ENCODE assay signal across 9 mouse cellular contexts in genomic region chr15:84073911-84074704, GRCm38 (mm10). TPM values are rescaled to one million over a fixed set of nuclear protein-coding genes. Genes with fewer than 3 reads are reported as not detected.
DNase-seq lines count a peak whose midpoint lies in the region; ATAC-seq and TF ChIP-seq lines count a peak whose summit lies in the region.
"Had no signal": no experiment of that assay in that cellular context is flagged by ENCODE, and none has a peak within 500 bp of the region (broad histone marks: within the 10 kb centered on the region; RNA-seq: fewer than 3 reads in every experiment).

No protein-coding gene starts in this region.

- H3K27me3 ChIP-seq in embryonic facial prominence, embryonic 14.5 days (replicated peaks; ENCODE audit: control insufficient read depth, insufficient read depth, low read length), result peaks cover 29% of the 10 kb centered on the region
- H3K27me3 ChIP-seq in hindbrain, embryonic 14.5 days (ENCODE audit: control insufficient read depth, insufficient read depth, low read length), result no peaks in the 10 kb centered on the region
- peaks cover 26% of the 10 kb centered on the region for H3K27me3 ChIP-seq in limb, embryonic 11.5 days (ENCODE audit: control insufficient read depth, insufficient read depth, low read length)
- H3K27me3 ChIP-seq in neural tube, embryonic 14.5 days (ENCODE audit: control insufficient read depth, insufficient read depth, low read length), result peaks cover 5% of the 10 kb centered on the region; the same call in 1 of the 2 replicates

- no peaks in the 10 kb centered on the region for H3K36me3 ChIP-seq in embryonic facial prominence, embryonic 14.5 days (ENCODE audit: control insufficient read depth, insufficient read depth, low read length)
- peaks cover 9% of the 10 kb centered on the region; the same call in 1 of the 2 replicates for H3K36me3 ChIP-seq in hindbrain, embryonic 14.5 days (replicated peaks; ENCODE audit: control insufficient read depth, insufficient read depth)
- no peaks in the 10 kb centered on the region for H3K36me3 ChIP-seq in limb, embryonic 11.5 days (ENCODE audit: control insufficient read depth, insufficient read depth, low read length)
- no peaks in the 10 kb centered on the region for H3K36me3 ChIP-seq in neural tube, embryonic 14.5 days (ENCODE audit: control insufficient read depth, insufficient read depth, low read length)

- H3K27ac ChIP-seq in left cerebral cortex, adult 2 months, result 0 out of 2 replicates have a peak overlapping the region, but pooled peaks have one; percentile 5
- no peak overlapping the region for H3K27ac ChIP-seq in embryonic facial prominence, embryonic 14.5 days (replicated peaks; ENCODE audit: low read depth, low read length)
- H3K27ac ChIP-seq in hindbrain, embryonic 14.5 days, result no peak overlapping the region
- H3K27ac ChIP-seq in limb, embryonic 11.5 days (replicated peaks; ENCODE audit: low read depth, low read length), result no peak overlapping the region
- H3K27ac ChIP-seq in neural tube, embryonic 14.5 days (ENCODE audit: low read depth, low read length), result no peak overlapping the region

- H3K9me3 ChIP-seq in embryonic facial prominence, embryonic 14.5 days (ENCODE audit: control insufficient read depth, low read length), result no peaks in the 10 kb centered on the region
- no peaks in the 10 kb centered on the region for H3K9me3 ChIP-seq in hindbrain, embryonic 14.5 days (ENCODE audit: control insufficient read depth, low read length)
- H3K9me3 ChIP-seq in limb, embryonic 11.5 days (ENCODE audit: control insufficient read depth, low read length), result no peaks in the 10 kb centered on the region
- H3K9me3 ChIP-seq in neural tube, embryonic 14.5 days (ENCODE audit: control insufficient read depth, low read length), result no peaks in the 10 kb centered on the region

- WGBS in embryonic facial prominence, embryonic 14.5 days, result 8% methylated on average over 13 of the region's 15 CpGs
- 10% methylated on average over 13 of the region's 15 CpGs for WGBS in hindbrain, embryonic 14.5 days
- 11% methylated on average over 13 of the region's 15 CpGs for WGBS in limb, embryonic 11.5 days
- WGBS in neural tube, embryonic 14.5 days, result 11% methylated on average over 15 of the region's 15 CpGs

- DNase-seq in left cerebral cortex, adult 2 months (ENCODE audit: extremely low spot score in 1 of 2, low spot score in 2 of 2), result peak; percentile 66 to 86
- no peak for DNase-seq in left cerebral cortex, adult 8-10 months (ENCODE audit: low spot score in 2 of 2)
- peak; percentile 22 to 33 for DNase-seq in adrenal gland, postnatal 4 days (ENCODE audit: low spot score in 2 of 2)
- DNase-seq in embryonic facial prominence, embryonic 14.5 days (ENCODE audit: low spot score), result peak; percentile 50
- peak; percentile 84 for DNase-seq in hindbrain, embryonic 14.5 days (ENCODE audit: low spot score)
- peak; percentile 89 for DNase-seq in limb, embryonic 11.5 days (ENCODE audit: low spot score)
- peak; percentile 35 to 44 for DNase-seq in thymus, postnatal 36 days

- H3K4me1 ChIP-seq in embryonic facial prominence, embryonic 14.5 days (ENCODE audit: control insufficient read depth, insufficient read depth, low read length), result no peaks in the 10 kb centered on the region; the same call in 1 of the 2 replicates
- H3K4me1 ChIP-seq in hindbrain, embryonic 14.5 days (replicated peaks; ENCODE audit: control insufficient read depth, insufficient read depth, low read length), result peaks cover 9% of the 10 kb centered on the region; the same call in 1 of the 2 replicates
- peaks cover 3% of the 10 kb centered on the region; the same call in 1 of the 2 replicates for H3K4me1 ChIP-seq in limb, embryonic 11.5 days (ENCODE audit: control insufficient read depth, insufficient read depth, low read length)
- H3K4me1 ChIP-seq in neural tube, embryonic 14.5 days (ENCODE audit: control insufficient read depth, insufficient read depth, low read length), result peaks cover 15% of the 10 kb centered on the region

- H3K4me3 ChIP-seq in left cerebral cortex, adult 2 months, result no peak overlapping the region
- H3K4me3 ChIP-seq in embryonic facial prominence, embryonic 14.5 days (ENCODE audit: low read depth, low read length), result no peak overlapping the region
- no peak overlapping the region for H3K4me3 ChIP-seq in hindbrain, embryonic 14.5 days (replicated peaks; ENCODE audit: low read length)
- H3K4me3 ChIP-seq in limb, embryonic 11.5 days (ENCODE audit: low read depth, low read length), result no peak overlapping the region
- H3K4me3 ChIP-seq in neural tube, embryonic 14.5 days (ENCODE audit: low read depth, low read length), result no peak overlapping the region
- H3K4me3 ChIP-seq: erythroblast, embryonic 14.5 days had no signal

- intact Hi-C loops in left cerebral cortex, adult 2 months (cut with DNase I), result loop anchor here (1.0 to 5.0 kb wide), 4 partner anchors 93 to 557 kb away; partner anchors contain the start of gene Pnpla3

- peak; percentile 89 for TF ChIP-seq CTCF in left cerebral cortex, adult 2 months (IDR thresholded peaks at IDR 0.05)

- no peak overlapping the region for H3K9ac ChIP-seq in embryonic facial prominence, embryonic 14.5 days (ENCODE audit: low read depth, low read length)
- H3K9ac ChIP-seq in hindbrain, embryonic 14.5 days, result no peak overlapping the region
- no peak overlapping the region for H3K9ac ChIP-seq in limb, embryonic 11.5 days (ENCODE audit: low read length)
- no peak overlapping the region for H3K9ac ChIP-seq in neural tube, embryonic 14.5 days (replicated peaks; ENCODE audit: low read depth, low read length)

- H3K4me2 ChIP-seq in embryonic facial prominence, embryonic 14.5 days (ENCODE audit: low read depth, low read length), result no peak overlapping the region
- no peak overlapping the region; the same call in 1 of the 2 replicates for H3K4me2 ChIP-seq in hindbrain, embryonic 14.5 days (replicated peaks)
- H3K4me2 ChIP-seq in limb, embryonic 11.5 days (ENCODE audit: low read depth, severe bottlenecking), result no peak overlapping the region
- no peak overlapping the region for H3K4me2 ChIP-seq in neural tube, embryonic 14.5 days (ENCODE audit: low read depth, low read length)

- ATAC-seq in embryonic facial prominence, embryonic 14.5 days (ENCODE audit: low read depth), result no peak
- ATAC-seq in hindbrain, embryonic 14.5 days (ENCODE audit: low FRiP score), result peak; percentile 3; the same call in 1 of the 2 replicates
- no peak for ATAC-seq in limb, embryonic 11.5 days (ENCODE audit: insufficient number of reproducible peaks, low FRiP score, low TSS enrichment, low read depth)
- ATAC-seq in neural tube, embryonic 14.5 days (ENCODE audit: low read depth), result peak; percentile 31; the same call in 1 of the 2 replicates

RNA-seq across cellular contexts. Expression of gene Efcab6, which starts 8.9 kb away (rescaled TPM):
- 10 to 100 TPM; 16.7 to 17.5 TPM for total RNA-seq in left cerebral cortex, adult 2 months (2021)
- 10 to 100 TPM in 3 of 4 experiments, 1 to 10 TPM in 1; 9.2 to 16.2 (median 14.2) TPM for total RNA-seq in left cerebral cortex, adult 8-10 months (2022)
- under 1 TPM in 1 of 2 experiments, not detected in 1; 0.34 TPM for total RNA-seq in adrenal gland, postnatal 4 days (2021)
- 0.42 and 1.3 TPM in 2 replicates for polyA plus RNA-seq in embryonic facial prominence, embryonic 14.5 days (2014; fragmentation: Nextera tagmentation; extraction: Ambion mirVana)
- polyA plus RNA-seq in hindbrain, embryonic 14.5 days (2014; fragmentation: Nextera tagmentation; extraction: Ambion mirVana), result 0.51 and 0.88 TPM in 2 replicates
- not detected in 2 replicates for polyA plus RNA-seq in limb, embryonic 11.5 days (2014; fragmentation: Nextera tagmentation; extraction: Ambion mirVana)
- polyA plus RNA-seq in neural tube, embryonic 14.5 days (2014; fragmentation: Nextera tagmentation; extraction: Ambion mirVana), result 0.55 and 0.84 TPM in 2 replicates
- polyA plus RNA-seq: erythroblast, embryonic 14.5 days had no signal

RNA-seq across cellular contexts. Expression of gene Sult4a1, which starts 31.4 kb away (rescaled TPM):
- 100 to 1,000 TPM; 434 to 449 TPM for total RNA-seq in left cerebral cortex, adult 2 months (2021)
- total RNA-seq in left cerebral cortex, adult 8-10 months (2022), result 100 to 1,000 TPM; 393 to 440 (median 417) TPM
- 1 to 10 TPM; 6.0 to 10.0 TPM for total RNA-seq in adrenal gland, postnatal 4 days (2021)
- 8.8 and 9.2 TPM in 2 replicates for polyA plus RNA-seq in embryonic facial prominence, embryonic 14.5 days (2014; fragmentation: Nextera tagmentation; extraction: Ambion mirVana)
- polyA plus RNA-seq in hindbrain, embryonic 14.5 days (2014; fragmentation: Nextera tagmentation; extraction: Ambion mirVana), result 70.3 and 78.6 TPM in 2 replicates
- 0.95 and 1.1 TPM in 2 replicates for polyA plus RNA-seq in limb, embryonic 11.5 days (2014; fragmentation: Nextera tagmentation; extraction: Ambion mirVana)
- polyA plus RNA-seq in neural tube, embryonic 14.5 days (2014; fragmentation: Nextera tagmentation; extraction: Ambion mirVana), result 82.9 and 90.5 TPM in 2 replicates
- polyA plus RNA-seq: erythroblast, embryonic 14.5 days had no signal

RNA-seq across cellular contexts. Expression of gene Pnpla5, which starts 48.9 kb away (rescaled TPM):
- total RNA-seq in left cerebral cortex, adult 2 months (2021), result not detected
- not detected for total RNA-seq in left cerebral cortex, adult 8-10 months (2022)
- not detected for total RNA-seq in adrenal gland, postnatal 4 days (2021)
- polyA plus RNA-seq in embryonic facial prominence, embryonic 14.5 days (2014; fragmentation: Nextera tagmentation; extraction: Ambion mirVana), result not detected in 2 replicates
- polyA plus RNA-seq in hindbrain, embryonic 14.5 days (2014; fragmentation: Nextera tagmentation; extraction: Ambion mirVana), result not detected in 2 replicates
- not detected in 2 replicates for polyA plus RNA-seq in limb, embryonic 11.5 days (2014; fragmentation: Nextera tagmentation; extraction: Ambion mirVana)
- polyA plus RNA-seq in neural tube, embryonic 14.5 days (2014; fragmentation: Nextera tagmentation; extraction: Ambion mirVana), result not detected in 2 replicates
- polyA plus RNA-seq: erythroblast, embryonic 14.5 days had no signal

Comparison
In these comparisons a context has a peak if more than half of its experiments do, and no peak if none do; other contexts are left out.
1. DNase-seq: peak in left cerebral cortex, adult 2 months (2 of 2), adrenal gland, postnatal 4 days (2 of 2), embryonic facial prominence, embryonic 14.5 days (single experiment), hindbrain, embryonic 14.5 days (single experiment), limb, embryonic 11.5 days (single experiment) and thymus, postnatal 36 days (2 of 2); none in left cerebral cortex, adult 8-10 months (0 of 2).
2. ATAC-seq: peak in hindbrain, embryonic 14.5 days (single experiment) and neural tube, embryonic 14.5 days (single experiment); none in embryonic facial prominence, embryonic 14.5 days (single experiment) and limb, embryonic 11.5 days (single experiment).